Mouse (Mus musculus): ENCODE results near the gene Rnf39.

Gene Rnf39

DNA sequence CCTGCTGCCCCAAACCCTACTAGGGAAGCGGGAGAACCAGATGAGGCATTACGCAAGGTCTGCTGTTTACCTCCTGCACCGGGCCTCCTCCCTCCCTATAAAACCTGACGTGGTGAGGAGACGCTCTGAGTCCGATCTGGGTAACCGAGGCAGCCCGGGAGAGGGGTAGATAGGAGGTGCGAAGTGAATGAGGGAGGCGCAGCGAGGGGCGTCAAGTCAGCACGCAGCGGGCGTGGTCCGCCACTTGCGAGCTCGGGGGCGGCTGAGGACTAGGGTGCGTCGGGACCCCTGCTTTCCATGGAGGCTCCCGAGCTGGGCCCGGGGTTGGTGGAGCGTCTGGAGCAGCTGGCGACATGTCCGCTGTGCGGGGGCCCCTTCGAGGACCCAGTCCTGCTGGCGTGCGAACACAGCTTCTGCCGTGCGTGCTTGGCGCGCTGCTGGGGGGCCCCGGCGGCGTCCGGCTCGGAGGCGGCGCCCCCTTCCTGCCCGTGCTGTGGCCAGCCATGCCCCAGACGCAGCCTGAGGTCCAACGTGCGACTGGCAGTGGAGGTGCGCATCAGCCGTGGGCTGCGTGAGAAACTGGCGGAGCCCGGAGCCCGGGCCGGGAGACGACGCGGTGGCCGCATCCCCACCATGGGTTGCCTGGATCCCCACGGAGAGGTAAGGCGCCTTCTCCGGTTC is at the start of gene Rnf39:
Rnf39 (plus strand) TSS at position 128 of the 681 bp plus-strand sequence.
- DNase-seq (ENCODE audit: low read depth, low spot score) = no peak

DNA sequence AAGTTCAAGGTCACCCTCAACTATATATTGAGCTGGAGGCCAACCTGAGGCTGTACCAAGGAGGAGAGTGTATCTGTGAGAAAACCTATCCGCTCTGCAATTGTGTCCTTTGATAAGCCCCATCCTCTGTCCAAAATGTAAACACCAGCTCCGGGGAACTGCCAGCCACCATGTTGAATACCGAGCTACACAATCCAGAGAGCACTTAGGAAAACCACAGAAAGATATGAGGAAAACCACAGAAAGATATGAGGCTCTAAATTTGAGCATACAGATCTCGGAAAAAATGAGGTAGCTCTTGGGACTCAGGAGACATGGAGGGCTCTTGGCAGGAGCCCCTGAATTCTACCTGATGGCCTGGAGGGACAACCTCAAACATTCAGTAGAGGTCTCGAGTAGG is 49.3 kb upstream of the Rnf39 start:
- DNase-seq (ENCODE audit: low read depth, low spot score) = no peak

DNA sequence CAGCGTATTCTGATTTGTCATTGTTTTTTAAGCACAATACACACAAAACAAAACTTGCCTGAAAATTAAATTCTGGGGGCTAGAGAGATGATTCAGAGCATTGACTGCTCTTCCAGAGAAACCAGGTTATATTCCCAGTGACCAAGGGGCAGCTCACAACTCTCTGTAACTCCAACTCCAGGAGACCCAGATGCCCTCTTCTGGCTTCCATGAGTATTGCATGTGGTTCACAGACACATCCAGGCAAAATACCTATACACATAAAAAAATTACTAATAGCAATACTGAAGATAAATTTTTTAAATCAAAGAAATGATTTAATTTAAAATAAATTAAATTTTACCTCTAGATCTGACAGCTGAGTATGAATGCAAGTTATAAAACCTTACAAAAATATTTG is 46.1 kb upstream of the Rnf39 start:
- peak; percentile 13 for DNase-seq (ENCODE audit: low read depth, low spot score)

DNA sequence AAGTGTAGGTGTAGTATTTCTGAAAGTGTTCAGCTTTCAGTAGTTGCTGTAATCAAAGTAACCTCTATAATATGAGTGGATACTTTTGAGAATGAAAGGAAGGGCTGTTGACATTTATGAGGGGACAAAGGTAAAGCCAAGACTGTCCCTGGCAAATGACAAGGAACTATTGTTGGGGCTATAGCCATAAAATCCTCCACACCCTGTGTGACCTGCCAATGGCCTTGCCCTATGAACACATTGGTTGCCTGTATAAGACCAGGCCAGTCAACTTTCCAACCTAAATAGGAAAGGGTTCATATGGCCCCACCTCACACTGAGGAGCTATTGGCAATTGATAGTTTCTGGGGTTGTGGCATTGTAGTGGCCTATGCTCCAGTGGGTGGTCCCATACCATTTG is 45.7 kb upstream of the Rnf39 start:
- DNase-seq (ENCODE audit: low read depth, low spot score) = no peak

DNA sequence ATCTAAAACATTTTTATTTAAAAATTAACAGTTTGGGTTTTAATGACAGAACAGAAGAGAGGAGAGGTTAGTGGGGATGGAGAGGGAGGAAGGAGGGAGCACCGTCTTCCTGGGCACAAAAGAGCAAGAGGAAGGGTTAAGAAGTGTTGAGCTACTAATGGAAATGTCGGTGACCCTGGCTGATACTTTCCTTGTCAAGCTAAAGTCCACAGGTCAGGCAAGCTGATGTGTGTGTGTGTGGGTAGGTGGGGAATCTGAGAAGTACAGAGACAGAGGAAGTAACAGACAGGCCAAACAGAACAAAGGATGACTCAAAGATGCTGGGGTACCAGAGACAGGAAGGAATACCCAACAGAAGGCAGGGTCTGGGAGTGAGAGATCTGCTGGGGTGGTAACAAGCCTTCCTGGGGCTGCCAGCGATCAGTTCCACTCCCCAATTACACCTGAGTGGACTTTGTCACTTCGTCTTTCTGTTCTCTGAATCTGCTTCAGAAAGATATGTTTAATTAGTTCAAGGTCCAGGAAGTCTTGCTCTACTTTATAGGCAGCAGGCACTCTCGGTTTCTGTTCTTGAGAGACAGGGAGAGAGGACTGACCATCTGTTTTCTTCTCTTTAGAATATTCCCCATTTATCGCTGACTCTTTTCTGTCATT is 45.0 kb upstream of the Rnf39 start, which contains the start of gene Trim31:
Trim31 (plus strand) TSS at position 567 of the 654 bp plus-strand sequence.
- DNase-seq (ENCODE audit: low read depth, low spot score) = no peak

DNA sequence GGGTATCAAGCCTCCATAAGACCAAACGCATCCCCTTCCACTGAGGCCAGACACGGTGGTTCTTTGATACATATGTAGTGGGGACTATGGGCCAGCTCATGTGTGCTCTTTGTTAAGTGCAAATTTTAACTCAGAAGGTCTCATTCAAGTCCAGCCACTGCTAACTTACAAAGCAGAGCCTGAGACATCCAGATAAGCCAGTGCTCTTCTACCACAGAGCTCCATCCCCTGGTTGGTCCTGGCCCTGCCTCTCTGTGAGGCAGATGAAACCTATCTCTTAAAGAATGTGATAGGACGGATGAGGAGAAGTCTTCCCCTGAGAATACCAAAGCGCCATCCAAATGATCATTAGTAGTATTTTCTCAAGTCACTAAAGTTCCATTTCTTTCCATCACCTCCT is 43.3 kb upstream of the Rnf39 start:
- DNase-seq (ENCODE audit: low read depth, low spot score) = no peak

DNA sequence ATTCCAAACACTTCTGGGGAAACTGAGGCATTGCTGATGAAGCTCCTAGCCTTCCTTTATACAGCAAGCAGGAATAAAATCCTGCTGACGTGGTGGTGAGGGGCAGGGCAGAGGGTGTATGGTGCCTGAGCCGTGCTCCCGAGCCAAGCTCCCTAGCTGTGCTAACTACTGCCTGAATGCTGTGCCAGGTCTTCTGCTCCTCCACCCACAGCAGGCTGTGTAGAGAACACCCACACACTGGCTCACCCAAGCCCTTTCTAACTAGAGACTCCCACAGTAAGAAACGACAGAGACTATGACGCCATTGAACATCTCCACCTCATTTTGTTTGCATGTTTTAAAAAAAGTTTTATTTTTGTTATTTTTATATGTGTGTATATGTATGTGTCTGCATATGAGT is 42.7 kb upstream of the Rnf39 start:
- no peak for DNase-seq (ENCODE audit: low read depth, low spot score)

DNA sequence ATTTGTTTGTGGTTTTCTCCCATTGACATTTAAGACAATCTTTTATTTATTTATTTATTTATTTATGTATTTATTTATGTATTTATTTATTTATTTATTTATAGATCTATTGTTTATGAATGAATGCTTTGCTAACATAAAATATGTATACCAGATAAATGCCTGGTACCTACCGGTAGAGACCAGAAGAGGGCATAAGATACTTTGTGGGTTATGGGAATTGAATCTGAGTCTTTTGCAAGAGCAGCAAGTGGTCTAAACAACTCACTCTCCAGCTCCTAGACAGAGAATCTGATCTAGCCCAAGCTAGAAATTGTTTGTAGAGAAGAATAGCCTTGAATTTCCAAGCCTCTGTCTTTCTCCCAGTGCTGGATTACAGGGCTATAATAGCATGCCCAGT is 42.0 kb upstream of the Rnf39 start:
- no peak for DNase-seq (ENCODE audit: low read depth, low spot score)

DNA sequence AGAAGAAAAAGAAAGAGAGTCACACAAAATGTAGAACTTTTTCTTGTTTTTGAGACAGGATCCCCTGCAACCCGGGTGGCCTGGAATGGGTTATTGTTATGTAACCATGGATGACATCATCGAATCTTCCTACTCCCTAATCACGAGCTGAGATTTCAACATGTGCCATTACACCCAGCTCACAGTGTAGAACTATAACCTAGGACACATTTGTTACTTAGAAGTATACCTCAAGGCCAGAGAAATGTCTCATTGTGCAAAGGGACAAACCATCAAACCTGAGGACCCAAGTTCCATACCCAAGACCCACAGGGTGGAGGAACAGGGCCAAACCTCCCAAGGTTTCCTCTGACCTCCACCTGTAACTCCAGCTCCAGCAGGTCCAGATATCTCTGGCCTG is 39.1 kb upstream of the Rnf39 start:
- DNase-seq (ENCODE audit: low read depth, low spot score) = no peak

DNA sequence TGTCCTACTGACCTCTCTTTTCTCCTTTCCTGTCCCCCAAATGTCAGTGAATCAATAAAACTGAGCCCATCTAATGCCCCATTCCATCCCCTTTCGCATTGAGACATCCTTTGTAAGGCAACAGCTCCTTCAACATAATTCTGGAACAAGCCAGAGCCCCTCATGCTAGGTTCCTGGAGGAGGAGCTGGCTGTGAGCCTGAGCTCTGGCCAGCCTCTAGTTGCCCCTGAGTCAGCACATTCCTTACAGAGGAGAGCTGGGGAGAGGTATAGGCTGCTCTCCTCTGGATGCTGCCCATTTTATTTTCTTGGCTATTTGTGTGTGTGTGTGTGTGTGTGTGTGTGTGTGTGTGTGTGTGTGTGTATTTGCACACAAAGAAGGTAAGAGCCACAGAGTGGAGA is 34.5 kb upstream of the Rnf39 start:
- no peak for DNase-seq (ENCODE audit: low read depth, low spot score)

DNA sequence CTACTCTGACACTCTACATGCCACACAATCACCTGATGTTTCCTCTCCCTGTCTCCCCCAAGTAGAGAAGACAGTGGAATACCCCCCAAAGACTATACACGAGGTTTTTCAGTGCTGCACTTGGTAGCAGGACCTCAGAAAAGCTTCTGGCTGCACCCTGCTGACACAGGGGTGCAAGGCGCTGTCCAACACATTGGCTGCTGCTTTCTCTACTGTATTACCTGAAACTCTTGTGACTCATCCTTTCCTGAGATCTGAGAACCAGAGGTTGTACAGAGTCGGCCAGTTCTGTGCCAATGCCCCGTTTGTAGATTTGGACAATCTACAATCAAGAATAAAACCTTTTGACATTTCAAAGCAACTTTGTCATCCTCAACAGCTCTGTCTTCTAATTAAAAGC is 32.9 kb upstream of the Rnf39 start:
- DNase-seq (ENCODE audit: low read depth, low spot score) = no peak

DNA sequence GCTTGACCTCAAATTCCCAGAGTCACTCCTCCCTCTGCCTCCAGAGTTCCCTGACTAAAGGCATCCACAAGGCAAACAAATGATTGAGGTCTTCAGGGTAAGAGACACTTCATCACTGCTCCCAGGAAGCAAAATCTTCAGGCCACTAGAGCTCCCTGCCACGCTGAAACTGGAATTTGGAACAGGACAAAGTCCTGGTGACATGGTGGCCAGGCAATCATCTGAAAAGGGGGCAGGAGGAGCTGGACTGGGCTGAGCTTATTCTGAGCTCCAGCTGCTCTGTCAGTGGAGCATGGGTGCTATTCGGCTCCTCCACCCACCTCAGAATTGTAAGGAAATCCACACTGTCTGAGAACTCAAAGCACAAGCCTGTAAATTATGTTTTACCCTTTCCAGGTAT is 30.7 kb upstream of the Rnf39 start:
- DNase-seq (ENCODE audit: low read depth, low spot score) = no peak

DNA sequence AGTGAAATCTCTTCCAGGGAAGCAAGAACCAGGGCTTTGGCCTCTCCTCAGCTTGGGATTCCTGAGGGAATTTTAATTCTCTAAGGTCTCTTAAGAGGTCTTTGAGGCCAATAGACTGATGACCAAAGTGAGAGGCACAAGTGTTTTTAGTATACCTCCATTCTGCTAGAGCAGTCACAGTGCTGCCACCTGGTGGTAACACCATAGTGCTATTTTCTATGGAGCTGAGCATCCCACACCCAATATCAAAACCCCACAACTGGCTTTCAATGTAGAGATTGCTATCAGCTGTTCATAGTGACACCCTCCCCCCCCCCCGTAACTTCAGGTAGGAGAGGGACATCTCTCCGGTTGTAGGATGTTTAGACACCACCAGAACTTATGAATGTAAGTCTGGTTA is 28.6 kb upstream of the Rnf39 start:
- peak; percentile 54 for DNase-seq (ENCODE audit: low read depth, low spot score)

DNA sequence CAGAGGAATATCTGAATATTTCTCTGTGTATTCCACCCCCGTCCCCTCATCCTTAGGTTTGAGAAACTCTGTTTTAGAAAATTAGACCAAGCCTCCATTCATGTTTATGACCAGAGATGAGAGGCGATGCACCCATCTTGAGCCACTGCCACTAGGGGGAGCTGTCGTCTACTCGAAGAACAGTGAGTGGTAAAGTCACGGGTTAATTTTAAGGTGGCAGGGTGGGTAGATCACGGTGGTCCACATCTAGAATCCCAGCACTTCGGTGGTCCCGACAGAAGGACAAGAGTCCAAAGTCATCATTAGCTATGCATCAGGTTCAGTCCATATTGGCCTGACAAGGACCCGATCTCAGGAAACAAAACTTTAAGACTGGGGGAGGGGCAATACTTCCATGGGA is 27.6 kb upstream of the Rnf39 start:
- DNase-seq (ENCODE audit: low read depth, low spot score) = peak; percentile 33

DNA sequence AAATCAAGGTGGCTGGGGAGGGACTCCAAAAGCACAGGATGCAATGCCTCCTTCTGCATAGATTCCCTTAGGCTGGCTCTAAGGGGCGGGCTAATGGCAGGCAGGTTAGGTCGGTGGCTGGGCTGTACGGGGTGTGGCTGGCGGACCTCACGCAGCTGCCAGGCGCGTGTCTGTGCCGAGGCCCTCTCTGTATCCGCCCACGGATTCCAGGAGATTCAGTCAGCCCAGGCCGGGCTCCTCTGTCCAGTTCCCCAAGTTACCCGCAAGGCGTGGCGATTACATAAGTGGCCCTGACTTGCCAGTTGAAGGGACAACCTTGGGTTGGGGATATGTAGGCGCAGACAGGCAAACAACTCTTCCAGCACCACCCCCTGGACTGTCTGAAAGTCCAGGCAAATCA is 22.5 kb upstream of the Rnf39 start:
- DNase-seq (ENCODE audit: low read depth, low spot score) = no peak

DNA sequence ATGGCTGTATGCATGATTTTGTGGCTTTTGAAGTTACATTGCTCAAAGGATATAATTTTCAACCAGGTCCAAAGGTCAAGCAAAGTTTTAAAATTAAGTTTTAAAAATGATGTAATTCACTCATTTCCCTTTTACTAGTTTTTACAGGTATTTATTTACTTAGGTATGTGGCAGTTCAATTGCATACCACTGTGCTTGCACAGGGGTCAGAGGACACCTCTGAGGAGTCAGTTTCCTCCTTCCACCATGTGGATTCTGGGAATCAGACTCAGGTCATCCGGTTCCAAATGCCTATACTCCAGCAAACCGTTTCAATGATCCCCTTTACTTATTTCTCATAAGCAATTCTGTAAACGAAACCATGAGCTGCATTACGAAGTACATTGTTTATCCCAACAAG is 20.0 kb upstream of the Rnf39 start:
- DNase-seq (ENCODE audit: low read depth, low spot score) = no peak

DNA sequence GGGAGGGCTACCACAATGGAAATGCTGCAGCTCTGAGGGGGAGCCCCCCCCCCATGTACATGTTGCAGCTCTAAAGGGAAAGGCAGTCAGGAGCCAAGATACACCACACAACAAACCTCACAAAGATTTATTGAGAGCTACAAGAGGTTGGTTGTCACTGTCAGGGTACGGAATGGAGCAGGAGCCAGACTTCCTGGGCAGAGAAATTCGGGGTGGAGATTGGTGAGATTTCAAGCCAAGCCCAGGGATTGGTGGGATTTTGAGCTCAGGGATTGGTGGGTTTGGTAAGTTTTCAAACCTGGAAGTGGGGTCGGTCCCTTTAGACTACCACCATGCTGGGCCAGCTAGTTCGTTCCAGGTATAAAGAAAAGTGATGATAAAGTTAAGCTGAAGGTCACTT is 19.2 kb upstream of the Rnf39 start:
- DNase-seq (ENCODE audit: low read depth, low spot score) = no peak

DNA sequence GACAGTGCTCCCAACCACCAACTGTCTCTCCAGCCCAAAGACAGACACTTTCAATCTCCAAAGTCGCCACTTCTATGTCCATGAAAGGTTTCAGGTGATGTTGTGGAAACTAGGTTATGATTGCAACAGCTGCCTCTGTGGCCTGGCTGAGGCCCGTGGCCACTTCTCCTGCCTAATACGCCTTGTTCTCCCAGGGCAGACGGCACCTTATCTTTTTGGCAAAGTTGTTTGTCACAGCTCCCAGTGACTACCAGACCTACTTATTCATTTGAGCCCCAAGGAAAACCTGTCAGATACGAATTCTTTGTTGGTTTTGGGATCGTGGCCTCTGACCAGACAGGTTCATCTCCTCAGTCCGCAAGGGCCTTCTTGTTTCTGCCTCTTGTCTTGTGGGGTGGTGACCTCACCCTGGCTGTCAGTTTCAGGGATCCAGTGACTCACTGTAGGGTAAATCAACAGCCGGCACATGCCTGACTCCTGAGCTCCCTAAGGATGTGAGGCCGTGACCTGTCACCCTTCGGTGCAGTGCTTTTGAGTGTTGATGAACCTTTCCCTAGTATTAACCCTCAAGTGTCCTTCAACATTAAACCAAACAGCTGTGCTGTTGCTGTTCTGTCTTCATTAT is 15.1 kb upstream of the Rnf39 start:
- no peak for DNase-seq (ENCODE audit: low read depth, low spot score)

DNA sequence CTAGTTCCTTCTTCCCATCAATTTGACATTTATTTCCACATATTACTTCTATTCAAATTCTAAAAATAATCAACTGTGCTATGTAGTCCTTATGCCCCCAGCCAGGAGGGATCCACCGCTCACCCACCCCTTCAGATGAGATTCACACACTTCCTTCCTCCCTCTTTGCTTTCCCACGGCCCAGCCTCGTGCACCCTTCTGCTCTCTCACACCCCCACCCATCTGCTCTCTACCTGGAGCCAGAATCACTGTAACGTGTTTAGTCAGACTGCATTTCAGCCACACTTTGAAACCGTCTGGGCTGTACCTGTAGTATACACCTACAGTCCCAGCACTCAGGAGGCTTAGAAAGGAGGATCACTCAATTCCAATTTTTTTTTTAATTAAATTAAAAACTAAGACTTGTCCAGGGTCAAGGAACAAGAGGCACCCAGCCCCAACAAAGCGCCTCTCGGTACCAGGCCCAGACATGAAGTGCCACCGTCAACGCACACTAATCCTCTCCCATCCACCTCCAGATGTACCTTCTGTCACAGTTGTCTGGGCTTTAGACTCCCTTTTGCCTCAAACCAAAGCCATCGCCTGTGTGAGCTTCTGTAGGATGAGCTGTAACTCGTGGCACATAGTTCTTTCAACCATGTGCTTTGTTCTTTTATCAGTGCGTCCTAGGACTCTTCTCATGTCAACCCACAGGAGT is 13.3 kb upstream of the Rnf39 start:
- DNase-seq (ENCODE audit: low read depth, low spot score) = no peak

DNA sequence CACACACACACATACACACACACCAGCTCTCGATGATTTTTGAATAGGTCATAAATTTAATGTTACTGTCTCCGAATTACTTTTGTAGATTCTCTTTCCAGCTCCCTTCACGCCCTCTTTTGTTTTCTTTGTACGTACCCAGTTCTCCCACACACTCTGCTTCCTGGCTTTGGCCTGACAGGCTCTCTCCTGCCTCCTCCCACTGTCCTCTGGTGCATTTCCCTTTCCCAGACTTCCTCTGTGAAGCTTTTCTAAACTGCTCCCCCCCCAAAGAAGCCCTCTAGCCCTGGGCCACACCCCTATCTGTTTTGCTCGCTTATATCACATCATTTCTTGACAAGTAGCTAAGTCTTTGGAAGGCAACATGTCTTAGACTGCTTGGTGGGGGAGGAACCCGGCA is 12.5 kb upstream of the Rnf39 start:
- DNase-seq (ENCODE audit: low read depth, low spot score) = no peak

DNA sequence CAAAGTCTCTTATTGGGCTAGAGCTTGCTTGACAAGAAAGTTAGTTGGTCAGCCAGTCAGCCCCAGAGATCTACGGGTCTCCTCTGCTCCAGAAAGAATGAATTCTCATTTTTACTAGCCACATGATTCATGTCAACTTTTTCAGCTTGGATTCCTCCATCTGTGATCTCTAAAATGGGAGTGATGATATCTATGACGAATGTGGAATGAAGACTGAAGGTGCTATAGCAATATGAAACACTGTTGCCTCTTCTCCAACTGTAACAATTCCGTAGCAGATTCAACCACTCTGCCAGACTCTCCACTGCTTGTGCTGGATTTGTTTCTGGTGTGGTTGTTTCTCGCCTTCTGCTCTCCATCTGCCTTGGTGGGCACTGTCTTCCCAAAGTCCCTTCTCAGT is 11.6 kb upstream of the Rnf39 start:
- no peak for DNase-seq (ENCODE audit: low read depth, low spot score)

DNA sequence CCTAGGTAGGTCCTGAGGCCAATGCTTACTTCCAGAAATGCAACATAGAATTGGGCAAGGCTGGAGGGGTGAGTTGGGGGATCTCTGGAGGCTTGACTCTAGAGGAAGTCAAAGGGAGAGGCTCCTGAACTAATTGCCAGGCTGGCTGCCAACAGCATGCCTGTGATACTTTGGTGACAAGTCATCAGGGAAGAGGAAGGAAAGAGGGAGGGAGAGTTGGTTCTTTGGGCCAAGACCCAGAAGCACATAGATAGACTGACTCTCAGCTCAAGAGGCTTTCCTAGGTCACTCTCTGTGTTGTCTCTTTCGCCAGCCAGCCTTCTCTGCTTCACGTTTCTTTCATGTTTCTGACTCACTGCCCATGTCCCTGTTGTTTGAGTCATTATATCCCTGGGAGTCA is 10.9 kb upstream of the Rnf39 start:
- no peak for DNase-seq (ENCODE audit: low read depth, low spot score)

DNA sequence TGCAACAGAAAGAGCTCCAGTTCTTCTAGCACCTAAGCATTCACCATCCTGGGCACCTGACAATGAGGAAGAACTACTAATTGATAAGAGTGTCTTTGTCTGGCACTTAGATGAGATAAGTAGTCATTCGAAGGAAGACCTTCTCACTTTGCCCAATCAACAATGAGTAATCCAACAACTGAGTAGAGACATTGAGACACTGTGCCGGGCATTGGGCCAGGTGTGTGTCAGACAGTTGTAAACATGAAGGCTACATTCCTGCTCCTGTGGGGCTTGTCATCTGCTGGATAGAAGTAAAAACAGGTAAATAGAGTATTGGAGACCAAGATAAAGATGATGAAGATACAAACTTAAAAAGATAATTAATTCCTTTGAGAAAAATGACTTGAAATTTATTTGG is 4.7 kb upstream of the Rnf39 start:
- no peak for DNase-seq (ENCODE audit: low read depth, low spot score)
